13 mouse cellular contexts compared by ENCODE assay signal in genomic region chr1:31033851-31034534, GRCm38 (mm10). TPM values are rescaled to one million over a fixed set of nuclear protein-coding genes. Genes with fewer than 3 reads are reported as not detected.
DNase-seq lines count a peak whose midpoint lies in the region; ATAC-seq and TF ChIP-seq lines count a peak whose summit lies in the region.
"Had no signal": no experiment of that assay in that cellular context is flagged by ENCODE, and none has a peak within 500 bp of the region (broad histone marks: within the 10 kb centered on the region; RNA-seq: fewer than 3 reads in every experiment).

No protein-coding gene starts in this region.

- no peak overlapping the region for H3K4me3 ChIP-seq in kidney, adult 2 months (ENCODE audit: insufficient read depth, low read depth, low read length)
- H3K4me3 ChIP-seq in liver, postnatal 0 days (ENCODE audit: low read depth, low read length) = no peak overlapping the region

- ATAC-seq in liver, postnatal 0 days = peak; percentile 98
- ATAC-seq: inflammation-experienced regulatory T-cells, adult 6 months had no signal

- no peak overlapping the region for H3K27ac ChIP-seq in kidney, adult 2 months (ENCODE audit: insufficient read depth, low read depth, low read length)
- peak overlapping the region; percentile 84 for H3K27ac ChIP-seq in liver, postnatal 0 days (ENCODE audit: low read depth)

- H3K9me3 ChIP-seq in liver, postnatal 0 days (ENCODE audit: low read length) = no peaks in the 10 kb centered on the region

- WGBS in kidney, adult 2 months = 33% methylated on average over 2 of the region's 2 CpGs
- 39% methylated on average over 2 of the region's 2 CpGs for WGBS in liver, postnatal 0 days (ENCODE audit: insufficient replicate concordance)

- H3K4me2 ChIP-seq in liver, postnatal 0 days (ENCODE audit: low read depth, low read length) = no peak overlapping the region

- TF ChIP-seq CTCF in kidney, adult 2 months (conservative IDR thresholded peaks at IDR 0.05; ENCODE audit: insufficient read depth, insufficient read length, low read depth, low read length) = no peak
- TF ChIP-seq CTCF in liver, postnatal 0 days (IDR thresholded peaks at IDR 0.05; ENCODE audit: low read depth) = no peak

- 0 out of 2 replicates have a peak overlapping the region, but pooled peaks have one; percentile 11 for H3K9ac ChIP-seq in liver, postnatal 0 days (replicated peaks)

- DNase-seq in lung, adult 18-20 months = peak; percentile 55 to 69
- no peak for DNase-seq in lung, postnatal 14 days
- peak; percentile 74 for DNase-seq in kidney, adult 2 months
- DNase-seq in liver, postnatal 0 days = peak; percentile 16
- no peak for DNase-seq in spleen, postnatal 14 days (ENCODE audit: low spot score in 2 of 2)
- no peak for DNase-seq in left cerebral cortex, postnatal 25 days (ENCODE audit: low spot score in 2 of 2)
- DNase-seq in adrenal gland, postnatal 10 days = no peak
- DNase-seq in right cerebral cortex, adult 2 months (ENCODE audit: low spot score in 2 of 2) = no peak
- DNase-seq: adrenal gland, postnatal 25 days had no signal

- intact Hi-C loops in left cerebral cortex, postnatal 25 days (cut with DNase I) = no loop called here

- H3K36me3 ChIP-seq in kidney, adult 2 months (ENCODE audit: control insufficient read depth, insufficient read depth, low read length) = no peaks in the 10 kb centered on the region
- no peaks in the 10 kb centered on the region for H3K36me3 ChIP-seq in liver, postnatal 0 days (replicated peaks; ENCODE audit: insufficient read depth, low read length)

- no peak for TF ChIP-seq POLR2A in kidney, adult 2 months (IDR thresholded peaks at IDR 0.05; ENCODE audit: low read depth, low read length)

- peaks cover 9% of the 10 kb centered on the region for H3K4me1 ChIP-seq in kidney, adult 2 months (ENCODE audit: control insufficient read depth, insufficient read depth, low read length)
- H3K4me1 ChIP-seq in liver, postnatal 0 days (ENCODE audit: insufficient read depth) = peaks cover 4% of the 10 kb centered on the region

- TF ChIP-seq EP300 in liver, postnatal 0 days (IDR thresholded peaks at IDR 0.05; ENCODE audit: low read depth) = peak; percentile 85; the same call in 1 of the 2 replicates

- no peaks in the 10 kb centered on the region for H3K27me3 ChIP-seq in kidney, adult 2 months (replicated peaks; ENCODE audit: control insufficient read depth, insufficient read depth, low read length)
- H3K27me3 ChIP-seq in liver, postnatal 0 days (ENCODE audit: insufficient read depth, low read length) = no peaks in the 10 kb centered on the region

RNA-seq across cellular contexts. Expression of gene AC153137.1, which starts 56.2 kb away (rescaled TPM):
- polyA plus RNA-seq in kidney, adult 2 months (2012; rRNA removed) = not detected in 2 replicates
- not detected in 2 replicates for polyA plus RNA-seq in liver, postnatal 0 days (2015; fragmentation: Nextera tagmentation; extraction: Ambion mirVana)
- not detected for total RNA-seq in left cerebral cortex, postnatal 25 days (2021)
- total RNA-seq in adrenal gland, postnatal 10 days (2021) = not detected
- total RNA-seq: adrenal gland, postnatal 25 days had no signal
- polyA plus RNA-seq: gonadal fat pad, adult 2 months; inflammation-experienced regulatory T-cells, adult 6 months; limb, embryonic 14.5 days; neural tube, embryonic 14.5 days had no signal

Comparison
In these comparisons a context has a peak if more than half of its experiments do, and no peak if none do; other contexts are left out.
1. DNase-seq: peak in lung, adult 18-20 months (2 of 2), kidney, adult 2 months (single experiment) and liver, postnatal 0 days (single experiment); none in lung, postnatal 14 days (single experiment), spleen, postnatal 14 days (0 of 2), left cerebral cortex, postnatal 25 days (0 of 2), adrenal gland, postnatal 10 days (single experiment) and right cerebral cortex, adult 2 months (0 of 2).